ENCODE assay signal across 9 mouse cellular contexts in the genomic region with DNA sequence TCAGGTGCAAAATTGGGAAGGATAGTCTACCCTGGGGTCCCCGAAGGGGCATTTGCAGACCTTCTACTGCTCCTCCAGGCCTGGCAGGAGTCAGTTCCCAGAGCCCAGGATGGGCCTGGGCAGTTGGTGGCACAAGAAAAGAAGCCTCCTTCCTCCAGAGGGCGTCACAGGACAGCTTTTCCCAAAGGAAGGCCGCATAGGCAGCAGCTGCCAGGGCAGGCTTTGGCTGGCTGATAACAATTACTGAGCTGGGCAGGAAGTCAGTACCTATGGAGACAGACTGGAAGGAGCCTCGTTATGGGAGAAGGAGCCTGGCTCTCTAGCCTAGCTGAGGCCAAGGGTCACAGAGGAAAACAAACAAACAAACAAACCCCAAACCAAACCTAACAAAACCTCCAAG. TPM values are rescaled to one million over a fixed set of nuclear protein-coding genes. Genes with fewer than 3 reads are reported as not detected.
A peak's percentile ranks its signal among the peaks of the same experiment; 100 is the strongest.
DNase-seq lines count a peak whose midpoint lies in the region; ATAC-seq and TF ChIP-seq lines count a peak whose summit lies in the region.
"Had no signal": no experiment of that assay in that cellular context is flagged by ENCODE, and none has a peak within 500 bp of the region (broad histone marks: within the 10 kb centered on the region; RNA-seq: fewer than 3 reads in every experiment).

No protein-coding gene starts in this region.

- peak; percentile 25 for TF ChIP-seq CTCF in forebrain, postnatal 0 days (IDR thresholded peaks at IDR 0.05; ENCODE audit: low read depth)

- H3K27ac ChIP-seq in forebrain, postnatal 0 days (ENCODE audit: low read depth, low read length), result no peak overlapping the region
- H3K27ac ChIP-seq: hindbrain, embryonic 15.5 days had no signal

- 39% methylated on average over 4 of the region's 4 CpGs for WGBS in forebrain, postnatal 0 days

- ATAC-seq in forebrain, postnatal 0 days, result no peak
- no peak for ATAC-seq in granulocyte monocyte progenitor cell, adult 5-6 weeks (replicated peaks; ENCODE audit: poor library complexity, severe bottlenecking)

- peak; percentile 13 to 28 for DNase-seq in heart, adult 18-20 months
- DNase-seq in heart, postnatal 25 days (ENCODE audit: low spot score), result no peak
- peak; percentile 42 for DNase-seq in 416B (ENCODE audit: low read depth)
- DNase-seq in adrenal gland, postnatal 36 days, result peak; percentile 37 to 61
- peak; percentile 38 for DNase-seq in forebrain, postnatal 0 days
- peak; percentile 23 to 70 for DNase-seq in kidney, postnatal 36 days
- peak; percentile 37 for DNase-seq in mesoderm, embryonic 11.5 days (ENCODE audit: low read depth, low spot score)

- H3K9me3 ChIP-seq in forebrain, postnatal 0 days (ENCODE audit: low read length), result no peaks in the 10 kb centered on the region
- H3K9me3 ChIP-seq: hindbrain, embryonic 15.5 days had no signal

- H3K4me3 ChIP-seq in forebrain, postnatal 0 days (ENCODE audit: low read depth, low read length), result no peak overlapping the region
- H3K4me3 ChIP-seq: hindbrain, embryonic 15.5 days had no signal

- intact Hi-C loops in heart, postnatal 25 days (cut with DNase I), result no loop called here

- H3K27me3 ChIP-seq in forebrain, postnatal 0 days (ENCODE audit: insufficient read depth, low read length), result no peaks in the 10 kb centered on the region
- H3K27me3 ChIP-seq: hindbrain, embryonic 15.5 days had no signal

- no peak overlapping the region for H3K4me2 ChIP-seq in forebrain, postnatal 0 days (ENCODE audit: low read depth)
- H3K4me2 ChIP-seq: hindbrain, embryonic 15.5 days had no signal

- no peaks in the 10 kb centered on the region for H3K36me3 ChIP-seq in forebrain, postnatal 0 days (ENCODE audit: insufficient read depth)
- H3K36me3 ChIP-seq: hindbrain, embryonic 15.5 days had no signal

- no peaks in the 10 kb centered on the region for H3K4me1 ChIP-seq in forebrain, postnatal 0 days (ENCODE audit: insufficient read depth)

- H3K9ac ChIP-seq in forebrain, postnatal 0 days, result no peak overlapping the region
- H3K9ac ChIP-seq: hindbrain, embryonic 15.5 days had no signal

RNA-seq across cellular contexts. Expression of a gene that starts 54.3 kb away (rescaled TPM):
- total RNA-seq in heart, adult 18-20 months (2021), result 10 to 100 TPM; 40.8 to 43.4 TPM
- total RNA-seq in heart, postnatal 25 days (2021), result 10 to 100 TPM; 28.3 to 39.0 TPM
- total RNA-seq in adrenal gland, postnatal 36 days (2021), result 10 to 100 TPM; 15.4 to 28.8 TPM
- 2.8 and 10.3 TPM in 2 replicates for total RNA-seq in forebrain, postnatal 0 days (2014; rRNA removed)
- 3.3 and 3.4 TPM in 2 replicates for polyA plus RNA-seq in forebrain, postnatal 0 days (2015; fragmentation: Nextera tagmentation; extraction: Ambion mirVana)
- 14.6 and 15.8 TPM in 2 replicates for total RNA-seq in granulocyte monocyte progenitor cell, adult 5-6 weeks (2014; fragmentation: Nextera tagmentation)
- 5.4 and 11.2 TPM in 2 replicates for total RNA-seq in granulocyte monocyte progenitor cell, adult 5-6 weeks (2017)
